Mouse (Mus musculus) G1E (cell line): ENCODE results near the gene Fbxo44. TPM values are rescaled to one million over a fixed set of nuclear protein-coding genes. Genes with fewer than 3 reads are reported as not detected.

Source experiments
- ATAC-seq: 2 replicates; pipeline ENCODE4 v1.8.0; 2016; ENCODE audit warnings: mild to moderate bottlenecking; ENCODE audit not compliant: insufficient number of reproducible peaks, poor library complexity, low FRiP score, severe bottlenecking; ENCODE audit errors: extremely low read depth
- DNase-seq: peaks from one replicate; pipeline ENCODE4 v3.0.0; 2012; ENCODE audit warnings: low spot score
- H3K27me3 ChIP-seq: 2 replicates; pipeline ENCODE4 v1.6.1; 2012; ENCODE audit warnings: mild to moderate bottlenecking, low read length, inconsistent platforms; ENCODE audit not compliant: insufficient read depth
- H3K36me3 ChIP-seq: replicated peaks from 2 replicates; pipeline ENCODE3; 2012; ENCODE audit warnings: mild to moderate bottlenecking, inconsistent platforms
- H3K4me1 ChIP-seq: 2 replicates; pipeline ENCODE4 v1.6.1; 2012; ENCODE audit warnings: low read depth, low read length, inconsistent platforms, mixed read lengths; ENCODE audit not compliant: insufficient read depth
- H3K4me3 ChIP-seq: 2 replicates; pipeline ENCODE4 v1.5.1; 2012; ENCODE audit warnings: low read depth, mild to moderate bottlenecking, inconsistent platforms, low read length, moderate library complexity, mixed read lengths
- H3K9me3 ChIP-seq: replicated peaks from 2 replicates; pipeline ENCODE4 v1.6.1; 2012; ENCODE audit warnings: inconsistent platforms
- CTCF ChIP-seq: IDR thresholded peaks from 2 replicates; pipeline ENCODE4 v1.5.1; 2012; ENCODE audit warnings: low read depth, low read length, inconsistent platforms, mixed read lengths
- GATA1 ChIP-seq: IDR thresholded peaks from 2 replicates; pipeline ENCODE4 v1.6.1; 2012; ENCODE audit warnings: borderline replicate concordance, low read length, inconsistent platforms, mixed read lengths
- GATA2 ChIP-seq: IDR thresholded peaks from 2 replicates; pipeline ENCODE4 v1.6.1; 2012; ENCODE audit warnings: low read depth, low read length, inconsistent platforms, borderline replicate concordance
- POLR2AphosphoS5 ChIP-seq: IDR thresholded peaks from 2 replicates; pipeline ENCODE4 v1.6.1; 2012; ENCODE audit warnings: low read depth, low read length, inconsistent platforms; ENCODE audit not compliant: insufficient replicate concordance
- TAL1 ChIP-seq: conservative IDR thresholded peaks from 2 replicates; pipeline ENCODE4 v1.6.1; 2012; ENCODE audit warnings: low read depth, low read length, inconsistent platforms, mixed read lengths
- polyA plus RNA-seq: library from polyadenylated mRNA; stranded (reverse); fragments of >175 nt; gene quantifications from 2 replicates; pipeline ENCODE4 v1.2.3, GENCODE M21; 2012
- total RNA-seq, 2 experiments: library from RNA; stranded (forward) in 1 of 2; stranded (reverse) in 1 of 2; fragments of 200-1000 nt in 1 of 2; fragments of >200 nt in 1 of 2; fragmentation: Nextera tagmentation in 1 of 2; gene quantifications; 2 replicates each; pipeline ENCODE4 v1.2.3; 2014 to 2017

The Fbxo44 gene
- total and polyA plus RNA-seq, 3 experiments = 3.0 to 10.1 (median 5.0) TPM

DNA sequence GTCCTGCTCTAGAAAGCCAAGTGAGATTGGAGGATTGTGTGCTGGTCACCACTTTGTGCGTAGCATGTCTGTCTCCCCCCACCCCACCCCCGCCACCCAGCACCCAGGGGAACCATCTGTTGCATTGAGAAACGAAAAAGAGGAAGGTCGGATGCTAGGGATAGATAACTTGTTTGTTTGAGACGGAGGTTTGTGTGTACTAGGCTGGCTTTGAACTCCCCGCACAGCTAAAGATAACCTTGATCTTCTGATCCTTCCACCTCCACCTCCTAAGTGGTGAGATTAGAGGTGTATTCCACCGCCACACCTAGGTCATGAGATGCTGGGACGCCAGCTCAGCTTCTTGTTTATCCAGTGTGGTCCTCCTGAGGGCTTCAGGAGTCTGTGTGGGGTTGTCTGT, 25.3 kb downstream of the Fbxo44 start:
- Histone ChIP-seq H3K36me3 (no peaks in the 10 kb centered on the region), H3K4me3 (no peak overlapping the region), H3K9me3 (no peaks in the 10 kb centered on the region), H3K4me1 (peaks cover 29% of the 10 kb centered on the region), H3K27me3 (peaks cover 56% of the 10 kb centered on the region)
- ATAC-seq (no peak), DNase-seq (no peak)
- TF ChIP-seq TAL1 = no peak
- no peak for TF ChIP-seq GATA2

DNA sequence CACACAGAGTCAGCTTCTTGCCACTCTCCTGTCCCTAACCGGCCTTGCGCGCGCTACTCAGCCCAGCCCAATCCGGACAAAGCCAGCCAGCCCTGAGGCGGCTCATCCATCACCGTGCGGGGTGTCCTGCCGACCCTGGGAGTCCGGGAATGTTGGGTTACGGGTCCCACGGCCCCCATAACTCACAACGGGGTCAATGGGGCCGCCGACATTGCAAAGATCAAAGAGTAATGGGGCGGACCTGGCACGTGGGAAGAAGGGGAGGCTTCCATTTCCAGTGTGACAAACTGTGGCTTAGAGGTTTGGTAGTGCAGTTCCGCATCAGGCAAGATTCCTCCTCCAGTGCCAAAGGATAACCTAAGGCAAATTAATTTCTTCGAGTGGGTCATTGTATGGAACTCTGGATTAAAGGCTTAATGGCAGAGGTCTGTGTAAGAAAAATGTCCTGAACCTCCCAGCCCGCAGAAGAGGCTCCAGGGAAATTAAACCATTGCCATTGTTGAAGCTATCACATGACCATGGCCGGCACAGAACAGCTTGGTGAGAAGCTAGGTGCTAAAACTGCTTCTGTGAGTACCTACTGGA, 28.7 kb downstream of the Fbxo44 start:
- Histone ChIP-seq H3K4me3 (no peak overlapping the region), H3K36me3 (no peaks in the 10 kb centered on the region), H3K27me3 (peaks cover 56% of the 10 kb centered on the region), H3K4me1 (peaks cover 20% of the 10 kb centered on the region), H3K9me3 (no peaks in the 10 kb centered on the region)
- DNase-seq = no peak
- no peak for ATAC-seq
- TF ChIP-seq TAL1 = no peak
- TF ChIP-seq POLR2AphosphoS5 = no peak
- no peak for TF ChIP-seq GATA2
- TF ChIP-seq CTCF = no peak
- TF ChIP-seq GATA1 = no peak

DNA sequence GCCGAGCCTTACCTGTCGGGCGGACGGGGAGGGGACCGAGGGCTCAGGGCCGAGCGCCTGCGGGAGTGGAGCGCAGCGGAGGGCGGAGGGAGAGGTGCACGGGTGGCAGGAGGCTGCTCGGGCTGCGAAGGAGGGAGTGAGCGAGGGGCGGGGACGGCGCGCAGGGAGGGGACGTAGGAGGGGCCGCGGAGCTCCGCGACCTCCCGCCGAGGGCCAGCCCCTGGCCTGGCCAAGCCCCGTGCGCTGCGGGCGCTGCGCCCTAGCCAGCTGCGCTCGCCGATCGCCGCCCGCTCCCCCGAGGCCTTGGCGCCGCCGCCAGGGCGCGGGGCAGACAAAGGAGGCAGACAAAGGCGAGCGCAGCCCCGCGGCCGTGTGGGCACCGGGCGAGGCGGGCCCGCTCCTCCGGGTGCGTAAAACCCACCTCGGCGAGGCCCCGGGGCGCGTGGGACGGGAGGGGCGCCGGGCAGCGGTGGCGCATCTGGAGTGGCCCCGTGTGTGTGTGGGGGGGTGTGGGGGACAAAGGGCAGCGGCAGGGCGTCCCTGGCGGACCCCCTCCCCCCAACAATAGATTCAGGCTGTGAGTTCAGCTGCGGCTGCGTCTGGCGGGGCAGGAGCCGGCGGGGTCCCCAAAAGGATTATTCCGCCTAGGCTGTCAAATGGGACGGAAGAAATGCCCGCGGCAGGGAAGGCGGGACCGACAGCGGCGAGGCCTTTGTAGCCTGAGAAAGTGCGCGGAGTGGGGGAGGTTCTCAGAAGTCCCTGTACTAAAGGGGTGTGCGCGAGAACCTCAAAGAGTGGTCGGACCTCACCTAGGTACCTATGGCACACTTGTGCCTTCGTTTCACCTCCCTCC, 29.5 kb downstream of the Fbxo44 start, which contains the start of gene Draxin:
Gene Draxin, minus strand, starts transcription at position 138 of the 853 bp plus-strand sequence.
- no peaks in the 10 kb centered on the region for H3K9me3 ChIP-seq
- peak within 1 kb of the TSS; percentile 42; the same call in 1 of the 2 replicates for H3K4me3 ChIP-seq
- TF ChIP-seq POLR2AphosphoS5 (no peak), GATA2 (no peak), CTCF (no peak), GATA1 (no peak), TAL1 (no peak)
- peaks cover 20% of the 10 kb centered on the region for H3K4me1 ChIP-seq
- ATAC-seq (no peak), DNase-seq (no peak)
- H3K36me3 ChIP-seq = no peaks in the 10 kb centered on the region
- H3K27me3 ChIP-seq = peaks cover 56% of the 10 kb centered on the region

DNA sequence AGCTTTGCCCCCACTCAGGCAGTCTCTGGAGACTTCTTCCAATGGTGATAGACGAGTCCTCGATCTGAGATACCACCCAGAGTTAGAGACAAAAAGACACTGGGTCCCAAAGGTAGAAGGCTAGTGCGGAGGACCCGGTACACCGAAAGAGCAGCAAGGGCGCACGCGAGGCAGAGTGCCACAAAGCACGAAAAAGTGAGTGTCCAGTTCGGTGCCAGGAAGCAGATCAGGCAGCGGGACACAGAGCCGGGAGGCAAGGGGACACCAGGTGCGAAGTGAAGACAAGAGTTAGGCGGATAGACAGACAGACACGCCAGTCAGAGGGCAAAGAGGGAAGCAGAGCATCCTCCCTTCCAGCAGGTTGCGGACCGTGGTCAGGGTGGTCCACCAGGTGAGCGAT, 30.1 kb downstream of the Fbxo44 start, which contains the start of gene Mad2l2:
Gene Mad2l2, plus strand, starts transcription at position 252 of the 400 bp plus-strand sequence.
- peaks cover 18% of the 10 kb centered on the region for H3K4me1 ChIP-seq
- DNase-seq (no peak), ATAC-seq (no peak)
- no peaks in the 10 kb centered on the region for H3K9me3 ChIP-seq
- TF ChIP-seq CTCF = no peak
- TF ChIP-seq TAL1 = no peak
- no peak for TF ChIP-seq POLR2AphosphoS5
- no peak for TF ChIP-seq GATA1
- no peak for TF ChIP-seq GATA2
- no peaks in the 10 kb centered on the region for H3K36me3 ChIP-seq
- peak within 1 kb of the TSS; percentile 42; the same call in 1 of the 2 replicates for H3K4me3 ChIP-seq
- H3K27me3 ChIP-seq = peaks cover 61% of the 10 kb centered on the region

DNA sequence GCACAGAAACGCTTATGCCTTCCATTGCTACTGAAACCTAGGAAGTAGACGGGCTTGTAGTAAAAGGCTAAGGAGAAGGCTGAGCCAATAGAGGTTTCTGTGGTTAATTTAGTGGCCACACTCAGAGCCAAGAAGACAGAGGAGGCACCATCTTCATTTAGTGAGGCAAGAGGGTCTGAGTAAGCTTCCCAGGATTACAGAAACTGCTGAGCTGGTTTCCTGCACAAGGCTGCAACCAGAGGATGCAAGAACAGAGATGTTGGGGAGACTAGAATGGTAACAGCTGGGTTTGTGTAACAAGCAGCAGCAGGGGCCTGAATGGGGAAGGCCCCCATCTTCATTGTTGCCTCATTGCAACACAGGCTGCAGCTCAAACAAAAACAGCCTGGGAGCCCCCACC, 31.6 kb downstream of the Fbxo44 start:
- DNase-seq = no peak
- no peaks in the 10 kb centered on the region for H3K9me3 ChIP-seq
- H3K4me1 ChIP-seq = peaks cover 12% of the 10 kb centered on the region
- H3K36me3 ChIP-seq = no peaks in the 10 kb centered on the region
- ATAC-seq = no peak
- TF ChIP-seq GATA2 = no peak
- TF ChIP-seq POLR2AphosphoS5 = no peak
- TF ChIP-seq TAL1 = no peak
- TF ChIP-seq CTCF = no peak
- TF ChIP-seq GATA1 = no peak
- peaks cover 56% of the 10 kb centered on the region for H3K27me3 ChIP-seq
- H3K4me3 ChIP-seq = no peak overlapping the region

DNA sequence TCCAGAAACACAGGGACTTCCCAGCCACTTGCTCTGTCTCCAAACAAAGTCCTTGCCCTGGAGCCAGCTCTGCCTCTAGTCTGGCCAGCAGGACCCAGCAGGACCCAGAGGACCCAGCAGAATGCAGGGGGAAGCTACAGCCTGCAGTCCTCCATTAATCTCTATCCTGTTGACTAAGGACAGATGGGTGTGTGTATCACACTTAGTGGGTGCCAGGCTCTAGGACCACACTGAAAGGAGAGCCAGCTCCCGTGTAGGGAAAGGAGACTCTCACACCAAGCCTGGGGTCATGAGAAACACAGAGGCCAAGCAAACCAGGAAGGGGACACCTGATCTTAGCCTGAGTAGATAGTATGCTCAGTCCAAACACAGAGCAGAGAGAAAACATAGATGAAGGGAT, 32.0 kb downstream of the Fbxo44 start:
- no peaks in the 10 kb centered on the region for H3K36me3 ChIP-seq
- no peaks in the 10 kb centered on the region for H3K9me3 ChIP-seq
- no peak overlapping the region for H3K4me3 ChIP-seq
- peaks cover 55% of the 10 kb centered on the region for H3K27me3 ChIP-seq
- TF ChIP-seq CTCF (no peak), GATA2 (no peak), GATA1 (no peak), TAL1 (no peak), POLR2AphosphoS5 (no peak)
- peaks cover 12% of the 10 kb centered on the region for H3K4me1 ChIP-seq
- ATAC-seq = no peak
- DNase-seq = no peak
